Mouse (Mus musculus): Measurements from ENCODE around the gene Colgalt1. TPM values are rescaled to one million over a fixed set of nuclear protein-coding genes. Genes with fewer than 3 reads are reported as not detected.

Colgalt1 gene
- total RNA-seq (2021): 10 to 100 TPM; 88.2 to 88.6 TPM

DNA sequence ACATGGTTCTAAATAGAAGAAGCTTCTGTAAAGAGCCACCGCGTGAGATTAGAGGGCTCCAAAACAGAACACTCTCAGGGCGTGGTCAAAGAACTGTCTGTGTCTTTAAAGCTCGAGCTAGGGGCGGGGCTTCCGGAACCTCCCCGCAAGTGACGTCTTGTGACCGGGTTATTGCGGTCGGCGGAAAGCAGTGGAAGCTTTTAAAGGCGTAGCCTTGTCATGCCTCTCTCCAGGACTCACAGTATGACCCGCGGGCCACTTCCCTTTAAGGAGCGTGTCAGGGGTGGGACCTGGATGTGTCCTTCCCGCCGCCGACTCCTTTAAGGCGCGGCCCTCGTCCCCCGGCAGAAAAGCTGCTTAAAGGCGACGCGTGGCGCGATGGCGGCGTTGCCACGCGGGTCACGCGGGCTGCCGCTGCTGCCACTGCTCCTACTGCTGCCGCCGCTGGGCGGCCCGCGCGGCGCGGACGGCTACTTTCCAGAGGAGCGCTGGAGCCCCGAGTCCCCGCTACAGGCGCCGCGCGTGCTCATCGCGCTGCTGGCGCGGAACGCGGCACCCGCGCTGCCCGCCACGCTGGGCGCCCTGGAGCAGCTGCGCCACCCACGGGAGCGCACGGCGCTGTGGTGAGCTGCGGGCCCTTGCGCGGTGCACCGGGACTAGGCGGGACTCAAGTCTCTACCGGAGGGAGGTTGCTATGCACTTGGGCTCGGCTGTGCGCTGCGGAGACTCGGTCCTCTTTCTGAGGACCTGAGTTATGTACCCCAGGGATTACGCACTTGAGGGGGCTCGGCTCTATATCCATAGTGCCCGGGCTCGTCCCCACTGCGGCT is at the start of gene Colgalt1:
Gene Colgalt1 (plus strand): TSS at position 177 of the 830 bp plus-strand sequence.
- peak; percentile 97 for DNase-seq
- intact Hi-C loops (cut with DNase I): no loop called here

GRCm38 (mm10) chr8:71561401-71561800 is 49.4 kb upstream of the Colgalt1 start:
- intact Hi-C loops (cut with DNase I): loop anchor here (5.0 to 10.0 kb wide), 2 partner anchors 36 to 103 kb away; partner anchors contain the start of gene Fam129c
- peak; percentile 62 for DNase-seq

DNA sequence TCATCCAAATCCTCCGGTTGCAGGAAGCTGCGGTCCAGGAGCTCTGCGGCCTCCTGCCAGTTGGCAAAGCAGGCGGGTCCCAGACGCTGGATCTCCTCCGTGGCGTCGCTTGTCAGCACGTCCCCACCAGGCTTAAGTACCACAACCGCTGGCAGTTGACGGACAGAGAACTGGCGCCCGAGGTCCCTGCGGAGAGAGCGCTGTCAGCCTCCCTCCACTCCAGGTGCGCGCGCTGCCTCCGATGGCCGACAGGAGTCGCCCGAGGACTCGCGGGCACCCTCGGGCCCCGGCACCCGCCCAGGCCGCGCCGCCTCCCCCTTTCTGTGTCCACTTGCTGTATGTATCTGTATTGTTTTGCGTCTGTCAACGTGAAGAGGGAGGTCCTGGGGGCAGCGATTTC is 48.0 kb upstream of the Colgalt1 start:
- intact Hi-C loops (cut with DNase I): loop anchor here (5.0 to 10.0 kb wide), 2 partner anchors 35 to 102 kb away; partner anchors contain the start of gene Fam129c
- DNase-seq: peak; percentile 81

DNA sequence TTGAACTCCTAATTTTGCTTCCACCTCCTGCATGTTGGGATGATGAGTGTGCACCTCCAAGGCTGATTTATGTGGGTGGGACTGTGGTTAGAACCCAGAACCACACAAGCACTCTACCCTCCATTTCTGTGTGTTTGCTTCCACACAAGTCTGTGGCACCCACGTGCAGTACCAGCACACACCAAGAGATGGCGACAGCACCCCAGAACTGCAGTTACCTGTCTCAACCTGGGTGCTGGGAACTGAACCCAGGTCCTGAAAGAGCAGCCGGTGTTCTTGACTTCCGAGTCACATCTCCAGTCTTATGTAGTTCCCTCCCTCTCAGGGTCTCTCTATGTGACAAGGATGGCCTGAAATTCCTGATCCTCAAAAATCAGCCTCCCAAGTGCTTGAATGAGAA is 46.8 kb upstream of the Colgalt1 start:
- no peak for DNase-seq
- intact Hi-C loops (cut with DNase I): loop anchor here (5.0 to 10.0 kb wide), 2 partner anchors 33 to 101 kb away; partner anchors contain the start of gene Fam129c

GRCm38 (mm10) chr8:71566501-71566900 is 44.3 kb upstream of the Colgalt1 start, which contains the start of gene Nxnl1:
Gene Nxnl1, minus strand, starts transcription at chr8:71566601.
- intact Hi-C loops (cut with DNase I): loop anchor here (10.0 kb wide), 1 partner anchor 98 kb away; no protein-coding TSS in a partner anchor
- DNase-seq: no peak

DNA sequence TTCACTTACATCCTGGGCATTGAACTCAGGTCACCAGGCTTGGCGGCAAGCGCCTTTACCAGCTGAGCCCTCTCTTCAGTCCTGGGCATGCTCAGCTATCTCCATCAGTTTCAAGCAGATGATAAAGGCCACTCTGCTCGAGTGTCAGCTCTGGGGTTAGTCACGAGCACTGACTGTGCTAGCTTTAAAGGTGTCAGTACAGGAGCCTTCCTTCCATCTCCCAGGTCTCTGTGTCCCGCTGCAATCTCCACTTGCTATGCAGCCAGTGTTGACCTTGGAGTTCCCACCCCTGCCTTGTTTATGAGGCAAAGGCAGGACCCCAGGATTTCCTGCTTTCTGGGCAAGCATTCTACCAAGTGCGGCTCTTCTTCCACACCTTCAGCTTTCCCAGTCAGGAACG is 43.2 kb upstream of the Colgalt1 start:
- intact Hi-C loops (cut with DNase I): loop anchor here (10.0 kb wide), 1 partner anchor 97 kb away; no protein-coding TSS in a partner anchor
- DNase-seq: no peak

DNA sequence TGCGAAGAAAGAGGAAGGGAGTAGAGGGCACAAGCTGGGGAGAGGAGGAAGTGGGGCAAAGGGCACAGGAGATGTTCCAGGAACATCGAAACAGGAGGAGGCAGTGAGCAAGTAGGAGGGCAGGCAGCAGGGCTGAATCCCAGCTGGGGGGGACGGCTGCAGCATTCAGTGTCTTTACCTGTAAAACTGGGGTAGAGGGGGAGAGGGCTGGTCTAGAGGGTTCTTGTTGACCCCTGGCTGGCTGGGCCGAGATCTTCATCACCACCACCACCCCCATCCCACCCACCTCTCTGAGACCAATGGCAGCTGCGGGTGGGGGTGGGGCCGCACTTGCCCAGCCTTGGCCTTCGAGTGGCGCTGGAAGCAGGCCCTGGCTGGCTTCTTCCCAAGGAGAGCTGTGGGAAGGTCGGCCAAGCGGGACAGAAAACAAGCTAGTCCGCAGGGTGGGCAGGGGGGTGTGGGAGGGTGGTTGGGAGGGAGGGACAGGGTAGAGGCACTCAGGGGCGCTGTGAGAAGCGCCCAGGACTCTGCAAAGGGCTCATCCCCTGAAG is 42.3 kb upstream of the Colgalt1 start, which contains the start of gene Slc27a1:
Gene Slc27a1 (plus strand): TSS at position 496 of the 551 bp plus-strand sequence.
- intact Hi-C loops (cut with DNase I): loop anchor here (10.0 kb wide), 1 partner anchor 96 kb away; no protein-coding TSS in a partner anchor
- DNase-seq: peak; percentile 94

DNA sequence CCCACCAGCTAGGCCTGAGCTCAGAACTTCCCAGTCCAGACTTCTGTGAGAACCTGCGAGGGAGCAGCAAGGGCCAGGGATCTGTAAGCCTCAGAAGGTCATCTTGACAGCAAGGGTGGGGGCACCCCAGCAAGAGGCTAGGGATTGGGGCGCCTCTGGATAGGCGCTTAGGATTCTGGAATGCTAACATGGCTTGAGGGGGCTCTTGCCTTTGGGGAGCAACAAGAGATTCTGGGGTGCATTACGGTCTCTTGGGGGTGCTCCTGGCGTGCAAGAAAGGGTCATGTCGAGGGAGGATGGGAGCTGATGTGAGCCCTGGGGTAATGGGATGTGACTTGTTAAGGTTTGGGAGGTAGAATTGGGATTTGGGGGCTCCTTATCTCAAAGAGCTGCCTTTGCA is 41.9 kb upstream of the Colgalt1 start:
- DNase-seq: no peak
- intact Hi-C loops (cut with DNase I): loop anchor here (10.0 kb wide), 1 partner anchor 96 kb away; no protein-coding TSS in a partner anchor

GRCm38 (mm10) chr8:71569366-71570290 is 41.2 kb upstream of the Colgalt1 start:
- intact Hi-C loops (cut with DNase I): loop anchor here (10.0 kb wide), 1 partner anchor 95 kb away; no protein-coding TSS in a partner anchor

DNA sequence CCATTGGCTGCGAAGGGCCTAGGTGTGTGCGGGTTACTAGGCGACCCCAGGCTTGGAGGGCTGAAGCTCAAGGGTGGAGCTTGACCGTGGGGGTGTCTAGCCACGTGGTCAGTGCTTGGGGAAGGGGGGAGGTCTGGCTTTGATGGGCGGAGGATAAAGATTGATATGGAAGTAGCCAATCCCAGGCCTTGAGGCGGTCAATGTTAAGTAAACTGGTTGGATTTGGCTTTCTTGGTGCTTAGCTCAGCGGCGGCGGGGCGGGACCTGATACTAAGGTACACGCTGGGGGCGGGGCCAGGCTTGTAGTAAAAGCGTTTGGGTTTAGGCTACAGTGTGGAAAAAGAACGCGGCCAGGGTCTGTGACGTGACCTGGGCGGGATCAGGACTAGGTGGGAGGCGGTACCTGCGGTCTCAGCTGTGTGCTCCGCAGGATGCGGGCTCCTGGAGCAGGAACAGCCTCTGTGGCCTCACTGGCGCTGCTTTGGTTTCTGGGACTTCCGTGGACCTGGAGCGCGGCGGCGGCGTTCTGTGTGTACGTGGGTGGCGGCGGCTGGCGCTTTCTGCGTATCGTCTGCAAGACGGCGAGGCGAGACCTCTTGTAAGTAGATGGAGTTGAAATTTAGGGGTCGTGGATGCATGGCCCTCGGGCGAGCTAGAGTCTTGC is 40.4 kb upstream of the Colgalt1 start:
- peak; percentile 95 for DNase-seq
- intact Hi-C loops (cut with DNase I): no loop called here

More at GRCm38 (mm10) chr8:71569366-71570290, 41.2 kb upstream of the Colgalt1 start:
- DNase-seq: peak; percentile 87

DNA sequence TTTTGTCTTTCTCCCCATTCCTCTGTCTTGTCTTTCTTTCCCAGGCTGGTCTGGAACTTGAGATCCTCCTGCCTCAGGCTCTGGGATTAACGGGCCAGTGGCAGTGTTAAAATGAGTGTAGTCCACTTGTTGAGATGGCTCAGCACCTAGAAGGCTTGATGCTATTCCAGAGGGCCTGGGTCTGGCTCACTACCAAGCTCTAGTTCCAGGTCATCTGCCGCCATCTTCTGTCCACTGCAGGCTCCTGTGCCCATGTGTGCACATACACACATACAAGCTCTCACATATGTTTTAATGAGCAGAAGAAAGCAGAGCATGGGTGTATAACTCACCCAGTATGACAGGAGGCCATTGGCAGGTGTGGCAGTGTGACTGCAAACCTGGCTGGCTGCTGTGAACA is 38.7 kb upstream of the Colgalt1 start:
- intact Hi-C loops (cut with DNase I): no loop called here
- no peak for DNase-seq

GRCm38 (mm10) chr8:71572847-71573633 is 37.8 kb upstream of the Colgalt1 start:
- DNase-seq: peak; percentile 89
- intact Hi-C loops (cut with DNase I): no loop called here

DNA sequence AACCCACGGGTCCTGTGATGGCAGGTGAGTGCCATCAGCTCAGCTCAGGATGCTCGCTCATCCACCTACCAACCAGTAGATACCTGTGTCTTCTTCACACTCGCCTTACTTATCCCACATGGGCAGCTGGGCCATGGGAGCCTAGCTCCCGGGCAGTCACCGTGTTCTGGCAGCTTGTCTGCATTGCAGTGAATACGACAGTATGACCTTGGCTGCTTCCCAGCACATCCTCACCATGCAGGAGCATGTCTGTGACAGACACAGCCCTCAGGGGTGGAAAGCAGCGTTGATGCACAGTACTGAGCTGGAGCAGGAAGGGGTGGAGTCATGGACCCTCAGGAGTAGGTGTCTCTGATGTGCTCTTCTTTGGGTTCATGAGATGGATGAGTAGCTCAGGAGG is 36.4 kb upstream of the Colgalt1 start:
- DNase-seq: no peak
- intact Hi-C loops (cut with DNase I): no loop called here

GRCm38 (mm10) chr8:71575020-71575419 is 35.8 kb upstream of the Colgalt1 start:
- no peak for DNase-seq
- intact Hi-C loops (cut with DNase I): no loop called here

GRCm38 (mm10) chr8:71577856-71578387 is 32.9 kb upstream of the Colgalt1 start:
- no peak for DNase-seq
- intact Hi-C loops (cut with DNase I): no loop called here

- DNase-seq: no peak
- intact Hi-C loops (cut with DNase I): no loop called here
Observed at GRCm38 (mm10) chr8:71579009-71579408, 31.8 kb upstream of the Colgalt1 start.

DNA sequence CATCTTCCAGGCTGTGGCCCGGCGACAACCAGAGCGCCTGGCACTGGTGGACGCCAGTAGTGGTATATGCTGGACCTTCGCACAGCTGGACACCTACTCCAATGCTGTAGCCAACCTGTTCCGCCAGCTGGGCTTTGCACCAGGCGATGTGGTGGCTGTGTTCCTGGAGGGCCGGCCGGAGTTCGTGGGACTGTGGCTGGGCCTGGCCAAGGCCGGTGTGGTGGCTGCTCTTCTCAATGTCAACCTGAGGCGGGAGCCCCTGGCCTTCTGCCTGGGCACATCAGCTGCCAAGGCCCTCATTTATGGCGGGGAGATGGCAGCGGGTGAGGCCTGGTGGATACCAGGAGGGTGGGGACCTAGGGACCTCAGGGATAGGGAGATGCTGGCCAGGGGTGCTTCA is 31.3 kb upstream of the Colgalt1 start:
- intact Hi-C loops (cut with DNase I): no loop called here
- DNase-seq: no peak

- intact Hi-C loops (cut with DNase I): no loop called here
Observed at GRCm38 (mm10) chr8:71580201-71580600, 30.6 kb upstream of the Colgalt1 start.

DNA sequence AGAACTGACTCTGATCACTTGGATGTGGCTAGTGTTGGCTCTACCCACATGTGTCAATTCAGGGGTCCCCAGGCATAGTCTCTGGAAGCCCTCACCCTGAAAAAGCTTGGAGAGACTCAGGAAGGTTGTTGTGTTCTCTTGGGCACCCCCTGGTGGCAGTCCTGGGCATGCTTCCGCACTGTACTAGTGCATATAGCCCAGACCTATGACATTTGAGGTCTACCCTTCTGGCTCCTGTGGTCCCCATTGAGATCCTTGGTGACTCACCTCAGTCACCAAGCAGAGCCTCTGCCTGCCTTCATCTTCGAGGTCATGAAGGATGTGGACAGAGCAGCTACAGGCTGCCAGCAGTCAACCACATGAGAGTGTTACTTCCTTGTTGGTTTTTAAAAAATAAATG is 23.9 kb upstream of the Colgalt1 start:
- intact Hi-C loops (cut with DNase I): no loop called here
- DNase-seq: peak; percentile 66

More at GRCm38 (mm10) chr8:71580201-71580600, 30.6 kb upstream of the Colgalt1 start:
- DNase-seq: peak; percentile 55
